Mouse (Mus musculus): ENCODE measurements at regions not wholly inside any gene's neighbourhood (a gene's known extent, or its start where the extent isn't known, plus 50 kb on each side); places are given as distances from the start of the nearest gene placed in this dataset.

GRCm38 (mm10) chr3:129386522-129386921 lies 54.0 kb upstream of the Enpep start:
- in situ Hi-C loops (cut with MboI; ENCODE audit: low pct_unique_long_range_greater_than_20kb in 1 of 2, low sequenced_read_pairs in 2 of 2, unreplicated experiment in 1 of 2): no loop called here

- in situ Hi-C loops (cut with MboI; ENCODE audit: low pct_unique_long_range_greater_than_20kb in 1 of 2, low sequenced_read_pairs in 2 of 2, unreplicated experiment in 1 of 2): no loop called here
Measured at GRCm38 (mm10) chr3:129390506-129390905, 58.0 kb upstream of the Enpep start.

DNA sequence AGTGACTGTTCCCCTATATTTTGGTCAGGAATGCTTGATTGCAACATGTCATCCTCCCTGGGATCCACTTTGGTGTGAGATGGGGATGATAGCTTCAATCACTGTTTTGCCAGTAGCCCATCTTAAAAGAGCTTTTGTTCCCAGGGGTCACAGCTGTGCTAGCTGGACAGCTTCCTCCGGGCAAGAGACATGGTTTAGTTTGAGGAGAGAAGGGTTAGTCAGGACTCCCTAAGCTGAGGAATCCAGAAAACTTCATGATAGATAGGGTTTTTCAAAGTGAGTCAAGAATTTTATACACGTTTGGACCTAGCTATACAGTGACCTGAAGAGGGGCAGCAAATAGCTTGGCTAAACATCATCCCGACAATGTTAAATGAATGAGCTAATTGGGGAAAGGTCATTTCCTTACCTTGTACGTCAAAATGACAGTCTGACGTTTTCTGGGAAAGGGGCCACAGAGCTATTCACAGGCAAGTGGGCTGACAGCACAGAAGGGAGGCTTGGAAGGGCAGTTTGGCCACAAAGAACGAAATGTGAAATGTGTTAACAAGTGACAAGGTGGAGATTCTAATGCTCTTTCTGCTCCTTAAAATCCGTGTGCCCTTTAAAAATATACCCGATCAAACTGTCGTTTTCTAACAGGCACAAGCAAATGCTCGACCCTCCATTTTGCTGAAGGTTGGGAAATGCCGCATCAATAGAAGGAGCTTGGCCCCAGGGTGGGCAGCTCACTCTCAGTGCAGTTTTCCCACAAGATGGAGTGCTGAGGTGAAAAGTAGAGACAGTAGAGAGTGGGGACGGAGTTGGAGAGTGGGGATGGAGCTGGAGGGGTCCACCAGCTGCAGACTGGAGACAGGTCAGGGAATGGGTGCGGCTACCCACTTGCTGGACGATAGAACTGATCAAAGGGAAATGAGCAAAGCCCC lies 59.6 kb upstream of the Enpep start:
- in situ Hi-C loops (cut with MboI; ENCODE audit: low pct_unique_long_range_greater_than_20kb in 1 of 2, low sequenced_read_pairs in 2 of 2, unreplicated experiment in 1 of 2): no loop called here

DNA sequence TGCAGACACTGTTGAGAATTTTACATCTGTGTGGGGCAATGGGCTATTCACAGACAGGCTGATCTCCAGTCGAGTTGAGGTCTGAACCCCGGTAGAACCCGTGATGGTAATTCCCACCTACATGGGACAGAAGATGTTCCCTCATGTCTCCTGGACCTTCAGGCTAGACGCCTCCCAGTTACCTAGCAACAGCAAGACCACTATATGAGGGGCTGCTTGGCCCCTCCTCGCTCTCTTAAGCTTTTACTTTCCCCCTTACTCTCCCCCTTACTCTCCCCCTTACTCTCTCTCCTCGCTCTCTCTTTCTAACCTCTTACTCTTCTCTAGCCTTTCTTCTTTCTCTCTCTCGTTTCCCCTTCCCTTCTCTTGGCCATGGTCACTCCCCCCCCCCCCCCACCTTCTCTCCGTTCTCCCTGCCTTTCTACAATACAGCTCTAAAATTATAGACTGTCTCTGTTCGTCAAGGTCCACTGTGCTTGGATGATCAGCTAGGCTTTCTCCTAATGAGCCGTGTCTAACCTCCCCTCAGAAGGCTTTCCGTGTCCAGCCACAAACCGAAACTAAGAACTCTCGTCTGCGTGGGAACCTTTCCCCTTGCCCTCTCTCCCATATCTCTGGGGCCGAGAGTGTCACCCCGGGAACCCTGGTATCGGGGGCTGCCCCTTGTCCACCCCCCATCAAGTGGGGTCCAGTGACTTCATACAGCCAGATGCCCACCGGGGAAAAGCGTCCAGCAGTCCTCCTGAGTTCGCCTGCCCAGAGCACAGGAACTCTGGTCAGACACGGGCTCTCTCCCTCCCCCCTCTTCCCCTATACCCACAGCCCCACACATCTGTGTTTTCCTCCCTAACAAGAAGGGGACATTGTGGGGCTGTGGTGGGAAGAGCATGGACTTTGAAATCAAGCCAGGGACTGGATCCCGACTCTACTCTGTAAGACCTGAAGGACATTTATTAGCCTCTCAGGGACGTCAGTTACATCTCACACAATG lies 60.6 kb upstream of the Enpep start:
- in situ Hi-C loops (cut with MboI; ENCODE audit: low pct_unique_long_range_greater_than_20kb in 1 of 2, low sequenced_read_pairs in 2 of 2, unreplicated experiment in 1 of 2): no loop called here

DNA sequence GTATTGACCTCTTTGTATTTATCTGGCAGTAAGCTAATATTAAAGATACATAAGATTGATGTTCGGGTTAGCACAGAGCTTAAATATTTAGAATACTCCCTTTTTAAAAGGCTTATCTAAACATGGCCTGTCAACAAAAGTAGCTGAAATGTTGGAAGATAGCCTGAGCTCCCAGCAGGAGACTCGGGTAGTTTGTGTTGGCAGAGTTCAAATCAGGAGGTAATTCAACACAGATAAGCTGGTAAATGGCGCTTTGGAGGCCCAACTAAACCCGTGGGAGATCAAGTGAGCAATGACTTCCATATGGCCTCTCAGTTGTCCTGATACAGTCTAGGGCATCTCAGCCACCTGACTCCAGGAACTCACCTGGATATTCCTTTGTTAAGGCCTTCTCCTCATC lies 65.0 kb upstream of the Enpep start:
- in situ Hi-C loops (cut with MboI; ENCODE audit: low pct_unique_long_range_greater_than_20kb in 1 of 2, low sequenced_read_pairs in 2 of 2, unreplicated experiment in 1 of 2): no loop called here

GRCm38 (mm10) chr3:129400092-129400924 lies 67.8 kb upstream of the Enpep start:
- in situ Hi-C loops (cut with MboI; ENCODE audit: low pct_unique_long_range_greater_than_20kb in 1 of 2, low sequenced_read_pairs in 2 of 2, unreplicated experiment in 1 of 2): no loop called here

DNA sequence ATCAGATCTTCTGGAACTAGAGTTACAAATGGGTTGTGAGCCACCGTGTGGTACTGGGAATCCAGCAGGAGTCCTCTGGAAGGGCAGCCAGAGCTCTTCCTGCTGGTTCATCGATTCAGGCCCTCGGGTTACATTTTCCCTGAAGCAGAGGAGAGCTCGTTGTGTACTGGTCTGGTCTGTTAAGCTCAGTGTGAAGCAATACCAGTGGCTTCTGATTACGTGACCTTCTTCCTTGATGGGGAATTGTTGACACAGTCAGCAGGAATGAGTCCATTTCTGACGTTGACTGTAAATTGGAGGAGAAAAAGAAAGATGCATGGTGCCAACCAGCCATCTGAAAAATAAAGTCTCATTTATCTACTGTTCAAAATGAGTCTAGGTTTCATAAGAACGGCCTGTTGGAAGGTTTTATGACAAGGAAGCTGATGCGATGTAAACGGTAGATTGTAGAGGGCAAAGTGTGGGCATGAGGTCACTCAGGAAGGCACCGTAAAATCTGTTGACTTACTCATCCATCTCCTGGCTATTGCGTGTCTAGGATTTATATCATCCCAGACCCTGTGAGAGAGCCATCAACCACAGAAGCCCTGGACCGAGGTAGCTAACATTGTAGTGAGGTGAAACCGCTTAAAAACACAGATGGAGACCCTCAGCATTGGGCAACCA lies 79.0 kb upstream of the Enpep start:
- in situ Hi-C loops (cut with MboI; ENCODE audit: low pct_unique_long_range_greater_than_20kb in 1 of 2, low sequenced_read_pairs in 2 of 2, unreplicated experiment in 1 of 2): no loop called here

- in situ Hi-C loops (cut with MboI; ENCODE audit: low pct_unique_long_range_greater_than_20kb in 1 of 2, low sequenced_read_pairs in 2 of 2, unreplicated experiment in 1 of 2): no loop called here
Measured at GRCm38 (mm10) chr3:129412126-129412960, 79.8 kb upstream of the Enpep start.

DNA sequence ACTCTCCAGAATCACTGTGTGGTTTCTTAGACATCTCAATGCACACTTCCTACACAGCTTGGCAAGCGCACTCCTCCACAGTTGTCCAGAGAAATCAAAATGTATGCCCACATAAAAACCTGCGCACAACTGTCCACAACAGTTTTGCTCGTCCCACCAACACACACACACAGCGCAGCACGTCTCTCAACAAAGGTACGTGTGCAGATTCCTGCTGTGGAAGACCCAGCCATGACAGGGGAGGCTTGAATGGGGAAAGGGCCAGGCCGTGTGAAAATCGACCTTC lies 80.4 kb upstream of the Enpep start:
- in situ Hi-C loops (cut with MboI; ENCODE audit: low pct_unique_long_range_greater_than_20kb in 1 of 2, low sequenced_read_pairs in 2 of 2, unreplicated experiment in 1 of 2): no loop called here

- in situ Hi-C loops (cut with MboI; ENCODE audit: low pct_unique_long_range_greater_than_20kb in 1 of 2, low sequenced_read_pairs in 2 of 2, unreplicated experiment in 1 of 2): no loop called here
Measured at GRCm38 (mm10) chr3:129415656-129416055, 83.1 kb upstream of the Enpep start.

GRCm38 (mm10) chr3:129416337-129416736 lies 83.8 kb upstream of the Enpep start:
- in situ Hi-C loops (cut with MboI; ENCODE audit: low pct_unique_long_range_greater_than_20kb in 1 of 2, low sequenced_read_pairs in 2 of 2, unreplicated experiment in 1 of 2): no loop called here

- in situ Hi-C loops (cut with MboI; ENCODE audit: low pct_unique_long_range_greater_than_20kb in 1 of 2, low sequenced_read_pairs in 2 of 2, unreplicated experiment in 1 of 2): loop anchor here in 1 of 2 experiments (10.0 kb wide), 1 partner anchor 117 kb away; no protein-coding TSS in a partner anchor
Measured at GRCm38 (mm10) chr3:129421620-129422239, 89.2 kb upstream of the Enpep start.

DNA sequence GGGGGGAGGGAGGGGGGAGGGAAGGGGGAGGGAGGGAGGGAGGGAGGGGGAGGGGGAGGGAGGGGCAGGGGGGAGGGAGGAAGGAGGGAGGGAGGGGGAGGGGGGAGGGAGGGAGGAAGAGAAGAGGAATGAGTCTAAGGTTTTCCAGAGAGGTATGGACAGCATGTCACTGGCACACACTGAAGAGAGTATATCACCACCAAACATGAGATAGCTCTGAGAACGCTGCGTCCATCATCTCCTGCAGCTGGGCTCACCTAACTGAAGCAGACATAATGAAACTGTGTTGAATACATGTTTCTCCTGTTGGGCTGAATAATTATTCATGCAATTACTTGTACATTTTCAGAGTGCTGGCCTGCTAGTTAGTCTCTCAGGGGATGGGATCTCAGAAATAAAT lies 96.2 kb upstream of the Enpep start:
- in situ Hi-C loops (cut with MboI; ENCODE audit: low pct_unique_long_range_greater_than_20kb in 1 of 2, low sequenced_read_pairs in 2 of 2, unreplicated experiment in 1 of 2): loop anchor here in 1 of 2 experiments (10.0 kb wide), 1 partner anchor 124 kb away; no protein-coding TSS in a partner anchor

GRCm38 (mm10) chr3:129429161-129430111 lies 96.9 kb upstream of the Enpep start:
- in situ Hi-C loops (cut with MboI; ENCODE audit: low pct_unique_long_range_greater_than_20kb in 1 of 2, low sequenced_read_pairs in 2 of 2, unreplicated experiment in 1 of 2): loop anchor here in 1 of 2 experiments (10.0 kb wide), 1 partner anchor 125 kb away; no protein-coding TSS in a partner anchor

DNA sequence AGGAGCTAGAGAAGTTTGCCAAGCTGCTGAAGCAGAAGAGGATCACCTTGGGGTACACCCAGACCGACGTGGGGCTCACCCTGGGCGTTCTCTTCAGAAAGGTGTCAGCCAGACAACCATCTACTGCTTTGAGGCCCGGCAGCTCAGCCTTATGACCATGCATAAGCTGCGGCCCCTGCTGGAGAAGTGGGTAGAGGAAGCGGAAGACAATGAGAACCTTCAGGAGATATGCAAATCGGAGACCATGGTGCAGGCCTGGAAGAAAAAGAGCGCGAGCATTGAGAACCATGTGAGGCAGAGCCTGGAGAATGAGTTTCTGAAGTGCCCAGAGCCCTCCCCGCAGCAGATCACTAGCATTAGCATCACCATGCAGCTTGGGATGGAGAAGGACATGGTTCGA lies 98.1 kb upstream of the Elovl6 start:
- in situ Hi-C loops (cut with MboI; ENCODE audit: low pct_unique_long_range_greater_than_20kb in 1 of 2, low sequenced_read_pairs in 2 of 2, unreplicated experiment in 1 of 2): no loop called here

- in situ Hi-C loops (cut with MboI; ENCODE audit: low pct_unique_long_range_greater_than_20kb in 1 of 2, low sequenced_read_pairs in 2 of 2, unreplicated experiment in 1 of 2): no loop called here
Measured at GRCm38 (mm10) chr3:129437687-129438086, 94.5 kb upstream of the Elovl6 start.

Measured in mouse embryonic stem cell (cell line).